Mouse (Mus musculus): ENCODE measurements at regions not wholly inside any gene's neighbourhood (a gene's known extent, or its start where the extent isn't known, plus 50 kb on each side); places are given as distances from the start of the nearest gene placed in this dataset.

- no peaks in the 10 kb centered on the region for H3K36me3 ChIP-seq
- no peak overlapping the region for H3K4me2 ChIP-seq
- H3K9me3 ChIP-seq (replicated peaks), result no peaks in the 10 kb centered on the region
- no peaks in the 10 kb centered on the region for H3K4me1 ChIP-seq (replicated peaks)
- no peak for ATAC-seq (replicated peaks; ENCODE audit: insufficient number of reproducible peaks, insufficient read depth, low FRiP score, low read depth)
- 6% methylated on average over 10 of the region's 10 CpGs for WGBS
- no peak overlapping the region for H3K4me3 ChIP-seq
- H3K9ac ChIP-seq, result no peak overlapping the region
- no peaks in the 10 kb centered on the region for H3K27me3 ChIP-seq
- no peak overlapping the region for H3K27ac ChIP-seq
Observed at GRCm38 (mm10) chr4:124310594-124310993, 300.0 kb downstream of the 3100002H09Rik start.

- H3K4me1 ChIP-seq (replicated peaks), result no peaks in the 10 kb centered on the region
- 71% methylated on average over 10 of the region's 10 CpGs for WGBS
Observed at GRCm38 (mm10) chr4:124305871-124306555, 304.6 kb downstream of the 3100002H09Rik start.

GRCm38 (mm10) chr4:124302950-124303349 lies 307.7 kb downstream of the 3100002H09Rik start:
- 57% methylated on average over 7 of the region's 7 CpGs for WGBS
- Histone ChIP-seq H3K9ac (no peak overlapping the region), H3K9me3 (replicated peaks) (no peaks in the 10 kb centered on the region), H3K36me3 (no peaks in the 10 kb centered on the region), H3K27me3 (no peaks in the 10 kb centered on the region; the same call in 1 of the 2 replicates), H3K4me2 (no peak overlapping the region), H3K4me1 (replicated peaks) (no peaks in the 10 kb centered on the region), H3K4me3 (no peak overlapping the region), H3K27ac (no peak overlapping the region)
- ATAC-seq (replicated peaks; ENCODE audit: insufficient number of reproducible peaks, insufficient read depth, low FRiP score, low read depth), result no peak

More at GRCm38 (mm10) chr4:124305871-124306555, 304.6 kb downstream of the 3100002H09Rik start:
- ATAC-seq (replicated peaks; ENCODE audit: insufficient number of reproducible peaks, insufficient read depth, low FRiP score, low read depth), result no peak
- H3K4me3 ChIP-seq, result no peak overlapping the region
- no peaks in the 10 kb centered on the region for H3K9me3 ChIP-seq (replicated peaks)
- H3K36me3 ChIP-seq, result no peaks in the 10 kb centered on the region
- H3K27ac ChIP-seq, result no peak overlapping the region
- H3K27me3 ChIP-seq, result no peaks in the 10 kb centered on the region
- H3K4me2 ChIP-seq, result no peak overlapping the region
- no peak overlapping the region for H3K9ac ChIP-seq

GRCm38 (mm10) chr4:124298667-124299437 lies 311.8 kb downstream of the 3100002H09Rik start:
- Histone ChIP-seq H3K4me1 (replicated peaks) (no peaks in the 10 kb centered on the region), H3K27me3 (no peaks in the 10 kb centered on the region; the same call in 1 of the 2 replicates), H3K4me2 (no peak overlapping the region), H3K27ac (no peak overlapping the region), H3K9ac (no peak overlapping the region), H3K4me3 (no peak overlapping the region), H3K36me3 (no peaks in the 10 kb centered on the region), H3K9me3 (replicated peaks) (no peaks in the 10 kb centered on the region)
- no peak for ATAC-seq (replicated peaks; ENCODE audit: insufficient number of reproducible peaks, insufficient read depth, low FRiP score, low read depth)
- WGBS, result 67% methylated on average over 10 of the region's 10 CpGs

GRCm38 (mm10) chr4:124292254-124292653 lies 318.3 kb downstream of the 3100002H09Rik start:
- Histone ChIP-seq H3K4me3 (no peak overlapping the region), H3K4me1 (replicated peaks) (no peaks in the 10 kb centered on the region), H3K9me3 (replicated peaks) (no peaks in the 10 kb centered on the region), H3K27ac (no peak overlapping the region), H3K4me2 (no peak overlapping the region), H3K9ac (no peak overlapping the region), H3K36me3 (no peaks in the 10 kb centered on the region), H3K27me3 (no peaks in the 10 kb centered on the region; the same call in 1 of the 2 replicates)
- ATAC-seq (replicated peaks; ENCODE audit: insufficient number of reproducible peaks, insufficient read depth, low FRiP score, low read depth), result no peak
- WGBS, result 45% methylated on average over 17 of the region's 17 CpGs

GRCm38 (mm10) chr4:124291767-124292166 lies 318.8 kb downstream of the 3100002H09Rik start:
- H3K9ac ChIP-seq, result no peak overlapping the region

GRCm38 (mm10) chr4:124287471-124287870 lies 323.1 kb downstream of the 3100002H09Rik start:
- no peak for ATAC-seq (replicated peaks; ENCODE audit: insufficient number of reproducible peaks, insufficient read depth, low FRiP score, low read depth)
- Histone ChIP-seq H3K9ac (no peak overlapping the region), H3K4me2 (no peak overlapping the region), H3K27me3 (no peaks in the 10 kb centered on the region; the same call in 1 of the 2 replicates), H3K27ac (no peak overlapping the region), H3K4me3 (no peak overlapping the region), H3K4me1 (replicated peaks) (no peaks in the 10 kb centered on the region), H3K36me3 (no peaks in the 10 kb centered on the region), H3K9me3 (replicated peaks) (no peaks in the 10 kb centered on the region)
- 66% methylated on average over 6 of the region's 6 CpGs for WGBS

More at GRCm38 (mm10) chr4:124291767-124292166, 318.8 kb downstream of the 3100002H09Rik start:
- H3K36me3 ChIP-seq, result no peaks in the 10 kb centered on the region
- H3K4me2 ChIP-seq, result no peak overlapping the region
- H3K4me3 ChIP-seq, result no peak overlapping the region
- no peaks in the 10 kb centered on the region for H3K9me3 ChIP-seq (replicated peaks)
- no peak overlapping the region for H3K27ac ChIP-seq
- H3K27me3 ChIP-seq, result no peaks in the 10 kb centered on the region; the same call in 1 of the 2 replicates
- no peak for ATAC-seq (replicated peaks; ENCODE audit: insufficient number of reproducible peaks, insufficient read depth, low FRiP score, low read depth)
- 61% methylated on average over 8 of the region's 8 CpGs for WGBS
- no peaks in the 10 kb centered on the region for H3K4me1 ChIP-seq (replicated peaks)

GRCm38 (mm10) chr4:124278681-124279080 lies 331.9 kb downstream of the 3100002H09Rik start:
- no peak overlapping the region for H3K27ac ChIP-seq
- H3K4me2 ChIP-seq, result peak overlapping the region; percentile 44
- H3K4me1 ChIP-seq (replicated peaks), result peaks cover 16% of the 10 kb centered on the region
- H3K4me3 ChIP-seq, result no peak overlapping the region
- H3K9me3 ChIP-seq (replicated peaks), result no peaks in the 10 kb centered on the region
- WGBS, result 16% methylated on average over 10 of the region's 10 CpGs
- H3K27me3 ChIP-seq, result peaks cover 35% of the 10 kb centered on the region
- ATAC-seq (replicated peaks; ENCODE audit: insufficient number of reproducible peaks, insufficient read depth, low FRiP score, low read depth), result no peak
- H3K9ac ChIP-seq, result no peak overlapping the region
- no peaks in the 10 kb centered on the region for H3K36me3 ChIP-seq

GRCm38 (mm10) chr4:124277456-124278181 lies 333.0 kb downstream of the 3100002H09Rik start:
- H3K27me3 ChIP-seq, result peaks cover 35% of the 10 kb centered on the region
- H3K9ac ChIP-seq, result peak overlapping the region; percentile 63
- peak overlapping the region; percentile 56 for H3K4me3 ChIP-seq
- H3K36me3 ChIP-seq, result no peaks in the 10 kb centered on the region
- H3K27ac ChIP-seq, result no peak overlapping the region
- peak overlapping the region; percentile 92 for H3K4me2 ChIP-seq
- WGBS, result 1% methylated on average over 43 of the region's 43 CpGs
- ATAC-seq (replicated peaks; ENCODE audit: insufficient number of reproducible peaks, insufficient read depth, low FRiP score, low read depth), result no peak
- no peaks in the 10 kb centered on the region for H3K9me3 ChIP-seq (replicated peaks)
- peaks cover 16% of the 10 kb centered on the region for H3K4me1 ChIP-seq (replicated peaks)

- ATAC-seq (replicated peaks; ENCODE audit: insufficient number of reproducible peaks, insufficient read depth, low FRiP score, low read depth), result no peak
- peak overlapping the region; percentile 56 for H3K4me3 ChIP-seq
- H3K4me1 ChIP-seq (replicated peaks), result peaks cover 16% of the 10 kb centered on the region
- no peak overlapping the region for H3K27ac ChIP-seq
- H3K4me2 ChIP-seq, result peak overlapping the region; percentile 92
- H3K9ac ChIP-seq, result peak overlapping the region; percentile 63; the same call in 1 of the 2 replicates
- WGBS, result 7% methylated on average over 21 of the region's 21 CpGs
- no peaks in the 10 kb centered on the region for H3K36me3 ChIP-seq
- peaks cover 35% of the 10 kb centered on the region for H3K27me3 ChIP-seq
- no peaks in the 10 kb centered on the region for H3K9me3 ChIP-seq (replicated peaks)
Observed at GRCm38 (mm10) chr4:124276741-124277455, 333.7 kb downstream of the 3100002H09Rik start.
